Mouse (Mus musculus) hindbrain, postnatal 0 days (tissue): Measurements from ENCODE around the gene Ncoa7. TPM values are rescaled to one million over a fixed set of nuclear protein-coding genes. Genes with fewer than 3 reads are reported as not detected.

Source experiments
- ATAC-seq: fragments of 200-750 bp; cut with Nextera tagmentation; 2 replicates; pipeline ENCODE4 v1.8.0; 2017; ENCODE audit warnings: mild to moderate bottlenecking, moderate TSS enrichment, moderate library complexity
- DNase-seq: peaks from one replicate; pipeline ENCODE4 v3.0.0-alpha.2; 2015; ENCODE audit warnings: low spot score
- H3K27ac ChIP-seq: fragments of 300-500 bp; sonication (generic); 2 replicates; pipeline ENCODE4 v1.5.1; 2014; ENCODE audit warnings: mild to moderate bottlenecking
- H3K27me3 ChIP-seq: fragments of 300-500 bp; sonication (generic); 2 replicates; pipeline ENCODE4 v1.6.1; 2014; ENCODE audit warnings: low read length, mixed read lengths; ENCODE audit not compliant: insufficient read depth
- H3K36me3 ChIP-seq: fragments of 300-500 bp; sonication (generic); 2 replicates; pipeline ENCODE4 v1.6.1; 2014; ENCODE audit warnings: low read length, mixed read lengths; ENCODE audit not compliant: insufficient read depth
- H3K4me1 ChIP-seq: fragments of 300-500 bp; sonication (generic); 2 replicates; pipeline ENCODE4 v1.6.1; 2014; ENCODE audit warnings: antibody characterized with exemption, low read length, mixed read lengths; ENCODE audit not compliant: insufficient read depth
- H3K4me2 ChIP-seq: fragments of 300-500 bp; sonication (generic); 2 replicates; pipeline ENCODE4 v1.6.1; 2014; ENCODE audit warnings: low read depth, mild to moderate bottlenecking, low read length, moderate library complexity, mixed read lengths
- H3K4me3 ChIP-seq: fragments of 300-500 bp; sonication (generic); 2 replicates; pipeline ENCODE4 v1.5.1; 2014; ENCODE audit warnings: low read length
- H3K9ac ChIP-seq: fragments of 300-500 bp; sonication (generic); replicated peaks from 2 replicates; pipeline ENCODE4 v1.6.1; 2014; ENCODE audit warnings: mild to moderate bottlenecking, low read length, moderate library complexity, mixed read lengths
- H3K9me3 ChIP-seq: fragments of 300-500 bp; sonication (generic); 2 replicates; pipeline ENCODE4 v1.6.1; 2016; ENCODE audit warnings: low read length, mixed read lengths
- CTCF ChIP-seq: IDR thresholded peaks from 2 replicates; pipeline ENCODE4 v1.5.1; 2016; ENCODE audit warnings: antibody characterized with exemption, control low read depth, low read depth
- WGBS: fragments of 180-500 bp; shearing (Covaris S2); extraction: QIAGEN DNeasy Blood & Tissue Kit; methylation state at CpG from one replicate; pipeline ENCODE4 v1.1.7; 2014; 5-methylcytosine and 5-hydroxymethylcytosine counted together
- polyA plus RNA-seq: library from polyadenylated mRNA; unstranded; fragments of >200 nt; fragmentation: Nextera tagmentation; extraction: Ambion mirVana; gene quantifications from 2 replicates; pipeline ENCODE4 v1.2.1, GENCODE M21; 2015
- total RNA-seq: library from RNA; depleted of rRNA; stranded (reverse); fragments of >200 nt; gene quantifications from 2 replicates; pipeline ENCODE4 v1.2.3, GENCODE M21; 2014

The Ncoa7 gene
- total and polyA plus RNA-seq, 2 experiments from 2014 or later: 19.8 to 24.4 TPM

DNA sequence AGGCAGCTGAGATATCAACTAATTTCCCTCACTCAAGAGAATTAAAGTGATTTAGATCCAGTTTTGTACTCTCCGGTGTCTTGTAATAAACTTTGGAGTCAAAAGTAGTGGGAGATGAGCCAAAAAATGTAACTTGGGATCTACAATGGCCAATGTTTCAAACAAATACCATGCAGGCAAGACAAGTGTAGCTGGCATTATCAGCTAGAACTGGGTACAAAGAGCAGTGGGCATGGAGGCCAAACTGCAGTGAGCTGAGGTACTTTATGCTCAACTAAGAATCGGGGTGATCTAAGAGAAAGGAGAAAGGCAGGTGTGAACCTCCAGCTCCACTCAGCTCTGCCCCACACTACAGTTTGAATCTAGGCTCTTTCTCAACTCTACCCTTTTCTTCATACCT, 28.7 kb downstream of the Ncoa7 start:
- Histone ChIP-seq H3K9me3 (no peaks in the 10 kb centered on the region), H3K27ac (no peak overlapping the region), H3K27me3 (no peaks in the 10 kb centered on the region), H3K9ac (no peak overlapping the region), H3K36me3 (no peaks in the 10 kb centered on the region), H3K4me2 (no peak overlapping the region), H3K4me3 (no peak overlapping the region), H3K4me1 (no peaks in the 10 kb centered on the region)
- DNase-seq (no peak), ATAC-seq (no peak)
- 82% methylated on average over 2 of the region's 2 CpGs for WGBS
- TF ChIP-seq CTCF: no peak

DNA sequence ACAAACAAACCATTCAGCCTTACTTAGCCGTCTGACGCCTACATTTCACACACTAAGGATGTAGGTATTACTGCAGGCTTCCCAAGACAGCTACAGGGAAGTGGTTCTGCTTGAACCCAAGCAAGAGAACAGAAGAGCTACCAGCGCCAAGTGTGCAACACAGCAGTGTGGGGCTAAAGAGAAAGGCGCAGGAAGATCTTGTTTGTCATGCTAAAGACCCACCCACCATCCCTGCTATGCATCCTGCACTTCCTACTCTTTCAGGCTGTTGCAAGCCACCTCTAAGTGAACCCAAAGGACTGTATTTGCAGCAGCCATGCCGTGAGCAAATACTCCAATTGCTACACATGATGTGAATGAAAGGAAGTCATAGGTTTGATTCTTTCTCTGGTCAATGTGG, 29.9 kb downstream of the Ncoa7 start:
- no peak for TF ChIP-seq CTCF
- ATAC-seq (no peak), DNase-seq (no peak)
- H3K4me2 ChIP-seq: no peak overlapping the region
- no peaks in the 10 kb centered on the region for H3K4me1 ChIP-seq
- H3K4me3 ChIP-seq: no peak overlapping the region
- H3K36me3 ChIP-seq: no peaks in the 10 kb centered on the region
- no peak overlapping the region for H3K9ac ChIP-seq
- no peak overlapping the region for H3K27ac ChIP-seq
- no peaks in the 10 kb centered on the region for H3K9me3 ChIP-seq
- 51% methylated on average over 5 of the region's 5 CpGs for WGBS
- H3K27me3 ChIP-seq: no peaks in the 10 kb centered on the region

DNA sequence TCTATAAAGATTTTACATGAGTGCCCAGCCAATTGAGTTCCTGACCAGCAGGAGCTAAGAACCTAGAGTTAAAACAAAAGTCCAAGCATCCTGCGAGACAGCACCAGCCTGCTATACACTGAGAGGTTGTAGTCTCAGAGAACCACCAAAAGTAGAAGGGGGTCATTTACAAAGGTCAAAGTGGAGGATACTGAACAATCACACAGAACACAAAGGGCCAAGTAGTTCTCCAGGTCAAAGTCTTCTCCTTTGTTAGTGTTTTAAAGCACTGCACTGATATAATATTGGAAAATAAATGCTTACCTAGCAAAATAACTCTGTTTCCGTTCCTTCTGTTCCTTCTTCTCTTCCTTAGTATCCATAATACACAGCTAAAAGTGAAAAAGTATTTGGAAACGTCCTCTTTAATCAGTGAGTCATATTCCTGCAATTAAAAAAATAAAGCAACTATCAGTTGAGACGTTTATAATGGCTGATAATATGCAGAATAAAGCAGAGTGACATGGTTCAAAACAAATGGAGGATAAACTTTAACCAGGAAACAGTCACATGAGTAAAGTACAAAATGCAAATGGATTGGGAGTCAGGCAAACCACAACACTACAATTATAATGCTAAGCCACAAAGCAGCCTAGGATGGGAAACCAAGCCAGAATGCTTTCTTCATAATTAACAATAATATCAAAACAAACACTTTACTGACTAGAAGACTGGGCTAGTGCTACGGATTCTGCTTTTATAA, 31.5 kb downstream of the Ncoa7 start:
- no peaks in the 10 kb centered on the region for H3K27me3 ChIP-seq
- H3K4me3 ChIP-seq: no peak overlapping the region
- TF ChIP-seq CTCF: no peak
- 80% methylated on average over 5 of the region's 5 CpGs for WGBS
- no peaks in the 10 kb centered on the region for H3K36me3 ChIP-seq
- no peak overlapping the region for H3K9ac ChIP-seq
- no peaks in the 10 kb centered on the region for H3K4me1 ChIP-seq
- H3K9me3 ChIP-seq: no peaks in the 10 kb centered on the region
- ATAC-seq (no peak), DNase-seq (no peak)
- H3K4me2 ChIP-seq: no peak overlapping the region
- H3K27ac ChIP-seq: no peak overlapping the region

DNA sequence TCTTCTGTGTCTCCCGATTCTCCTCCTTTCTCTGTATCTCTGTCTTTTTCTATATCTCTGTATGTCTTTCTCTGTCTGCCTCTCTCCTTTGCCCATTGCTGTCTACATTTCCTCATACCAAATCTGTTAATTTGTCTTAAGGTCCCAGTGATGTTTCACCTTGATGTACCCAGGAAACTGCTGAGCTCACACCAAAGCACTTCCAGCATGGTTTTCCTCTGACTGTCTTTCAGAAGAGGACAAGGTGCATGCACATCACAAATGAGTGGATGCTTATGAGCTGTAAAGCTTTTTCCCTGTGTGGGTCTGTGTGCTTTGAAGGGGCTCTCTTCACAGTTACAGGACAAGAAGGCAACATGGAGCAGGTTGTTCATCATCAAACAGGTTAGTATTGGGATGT, 34.3 kb downstream of the Ncoa7 start:
- Histone ChIP-seq H3K4me1 (no peaks in the 10 kb centered on the region), H3K4me3 (no peak overlapping the region), H3K9me3 (no peaks in the 10 kb centered on the region), H3K4me2 (no peak overlapping the region), H3K27ac (no peak overlapping the region), H3K36me3 (no peaks in the 10 kb centered on the region), H3K27me3 (no peaks in the 10 kb centered on the region), H3K9ac (no peak overlapping the region)
- DNase-seq (no peak), ATAC-seq (no peak)
- 92% methylated on average over 1 of the region's 1 CpGs for WGBS
- no peak for TF ChIP-seq CTCF

DNA sequence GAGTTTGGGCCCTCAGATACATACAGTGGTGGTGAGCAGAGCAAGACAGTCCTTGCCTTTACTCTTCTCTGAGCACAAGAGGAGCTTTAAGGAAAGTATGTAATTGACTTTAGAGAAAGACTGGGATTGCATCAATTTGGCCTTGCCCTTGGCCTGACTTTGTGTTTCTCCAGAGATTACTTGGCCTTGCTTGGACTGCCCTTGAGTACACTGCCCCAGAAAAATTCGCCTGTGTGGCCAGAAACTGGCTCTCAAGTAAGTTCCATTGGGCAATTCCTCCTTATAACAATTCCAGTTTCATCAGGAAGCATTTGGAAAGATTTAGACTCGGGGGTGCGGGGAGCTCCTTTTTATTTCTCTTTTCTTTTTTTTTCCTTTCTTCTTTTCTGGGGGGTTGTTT, 34.9 kb downstream of the Ncoa7 start:
- H3K4me2 ChIP-seq: no peak overlapping the region
- no peak for ATAC-seq
- H3K27me3 ChIP-seq: no peaks in the 10 kb centered on the region
- no peaks in the 10 kb centered on the region for H3K9me3 ChIP-seq
- no peak overlapping the region for H3K4me3 ChIP-seq
- no peak for TF ChIP-seq CTCF
- H3K36me3 ChIP-seq: no peaks in the 10 kb centered on the region
- WGBS: 88% methylated on average over 3 of the region's 3 CpGs
- no peak overlapping the region for H3K27ac ChIP-seq
- H3K4me1 ChIP-seq: no peaks in the 10 kb centered on the region
- no peak overlapping the region for H3K9ac ChIP-seq
- DNase-seq: no peak

DNA sequence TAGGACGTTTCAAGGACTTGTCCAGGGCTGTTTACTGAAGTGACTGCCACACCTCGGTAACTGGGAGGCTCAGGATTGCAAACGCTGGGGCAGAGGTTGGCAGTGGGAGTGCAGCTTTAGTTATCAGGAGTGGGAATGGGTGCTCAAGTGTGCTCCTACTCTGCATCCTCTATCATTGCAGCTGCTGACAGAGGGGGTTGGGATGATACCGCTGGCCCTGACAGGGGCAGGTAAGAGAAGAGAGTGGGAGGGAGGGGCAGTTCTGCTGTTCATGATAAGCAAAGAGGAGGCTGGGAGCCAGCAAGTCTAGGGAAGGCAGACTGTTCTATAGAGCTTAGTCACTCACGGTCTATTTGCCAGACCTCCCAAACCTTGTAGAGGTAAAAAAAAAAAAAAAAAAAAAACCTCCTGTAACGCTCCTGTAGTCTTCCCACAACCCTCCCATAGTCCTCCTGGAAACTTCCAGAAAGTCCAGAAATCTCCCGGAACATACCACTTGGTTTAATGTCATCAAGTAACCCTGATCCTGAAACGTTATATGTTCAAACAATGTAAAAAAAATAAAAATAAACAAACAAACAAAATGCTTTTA, 39.9 kb downstream of the Ncoa7 start:
- WGBS: 86% methylated on average over 8 of the region's 8 CpGs
- TF ChIP-seq CTCF: no peak
- H3K27ac ChIP-seq: no peak overlapping the region
- no peak overlapping the region for H3K4me3 ChIP-seq
- H3K4me1 ChIP-seq: no peaks in the 10 kb centered on the region
- no peaks in the 10 kb centered on the region for H3K9me3 ChIP-seq
- H3K4me2 ChIP-seq: no peak overlapping the region
- no peak for ATAC-seq
- no peak for DNase-seq
- H3K27me3 ChIP-seq: no peaks in the 10 kb centered on the region
- no peak overlapping the region for H3K9ac ChIP-seq
- no peaks in the 10 kb centered on the region for H3K36me3 ChIP-seq

DNA sequence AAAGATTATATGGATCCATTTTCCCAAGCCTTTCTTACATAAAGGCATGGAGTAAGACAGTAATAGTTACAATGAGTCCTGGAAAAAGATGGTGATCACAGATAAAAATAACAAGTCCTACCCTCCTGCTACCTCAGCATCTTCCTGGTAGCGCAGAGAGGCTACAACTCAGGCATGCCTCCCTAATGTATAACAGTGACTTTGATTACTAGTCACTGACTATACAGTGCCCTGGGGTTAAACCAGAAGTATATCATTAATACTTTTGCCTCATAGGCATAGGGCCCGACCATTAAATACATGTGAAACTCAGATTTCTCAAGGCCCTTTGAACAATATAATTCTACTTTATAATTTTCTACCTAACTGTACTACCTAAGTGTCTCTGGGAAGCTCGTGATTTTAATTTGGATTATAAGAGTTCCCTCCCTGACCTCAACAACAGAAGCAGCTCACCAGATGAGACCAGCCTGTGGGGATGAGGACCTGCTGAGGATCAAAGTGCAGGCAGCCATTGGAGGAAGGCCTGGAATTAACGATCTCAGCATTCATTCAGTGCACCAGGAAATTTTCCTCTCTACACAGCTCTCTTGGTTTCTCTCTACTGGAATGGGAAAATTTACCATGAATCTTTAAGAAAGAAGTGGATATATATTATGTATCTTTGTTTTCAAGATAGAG, 40.7 kb downstream of the Ncoa7 start:
- Histone ChIP-seq H3K4me1 (no peaks in the 10 kb centered on the region), H3K4me3 (no peak overlapping the region), H3K9me3 (no peaks in the 10 kb centered on the region), H3K27me3 (no peaks in the 10 kb centered on the region), H3K4me2 (no peak overlapping the region), H3K27ac (no peak overlapping the region), H3K36me3 (no peaks in the 10 kb centered on the region), H3K9ac (no peak overlapping the region)
- ATAC-seq (no peak), DNase-seq (no peak)
- 85% methylated on average over 4 of the region's 4 CpGs for WGBS
- TF ChIP-seq CTCF: no peak
